Mouse (Mus musculus): ENCODE results near the gene Smpd1.

Smpd1 gene

GRCm38 (mm10) chr7:105562317-105562716 lies 8.2 kb downstream of the Smpd1 start:
- no peak for DNase-seq (ENCODE audit: low read depth in 2 of 2, low spot score in 2 of 2)

- no peak for DNase-seq (ENCODE audit: low read depth in 2 of 2, low spot score in 2 of 2)
Measured at GRCm38 (mm10) chr7:105563367-105563766, 9.2 kb downstream of the Smpd1 start.

- no peak for DNase-seq (ENCODE audit: low read depth in 2 of 2, low spot score in 2 of 2)
Measured at GRCm38 (mm10) chr7:105565071-105565836, 11.1 kb downstream of the Smpd1 start.

DNA sequence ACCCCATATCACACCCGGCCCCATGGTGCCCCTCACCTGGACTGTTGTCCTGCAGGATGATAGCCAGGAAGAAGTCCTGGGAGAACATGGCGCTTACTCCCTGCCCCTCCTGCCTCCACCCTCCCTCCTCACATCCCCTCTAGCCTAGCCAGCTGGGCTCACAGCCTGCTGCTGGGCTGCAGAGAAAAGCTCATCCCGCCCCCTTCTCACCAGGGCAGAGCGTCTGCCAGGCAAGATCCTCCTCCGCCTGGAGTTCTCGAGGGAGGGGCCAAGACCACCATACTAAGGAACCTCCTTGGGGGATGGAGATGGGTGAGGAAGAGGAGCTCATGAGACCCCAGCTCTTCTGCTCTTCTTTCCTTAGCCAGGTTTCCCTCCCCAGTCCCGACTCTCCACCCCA lies 14.4 kb downstream of the Smpd1 start:
- no peak for DNase-seq (ENCODE audit: low read depth in 2 of 2, low spot score in 2 of 2)

DNA sequence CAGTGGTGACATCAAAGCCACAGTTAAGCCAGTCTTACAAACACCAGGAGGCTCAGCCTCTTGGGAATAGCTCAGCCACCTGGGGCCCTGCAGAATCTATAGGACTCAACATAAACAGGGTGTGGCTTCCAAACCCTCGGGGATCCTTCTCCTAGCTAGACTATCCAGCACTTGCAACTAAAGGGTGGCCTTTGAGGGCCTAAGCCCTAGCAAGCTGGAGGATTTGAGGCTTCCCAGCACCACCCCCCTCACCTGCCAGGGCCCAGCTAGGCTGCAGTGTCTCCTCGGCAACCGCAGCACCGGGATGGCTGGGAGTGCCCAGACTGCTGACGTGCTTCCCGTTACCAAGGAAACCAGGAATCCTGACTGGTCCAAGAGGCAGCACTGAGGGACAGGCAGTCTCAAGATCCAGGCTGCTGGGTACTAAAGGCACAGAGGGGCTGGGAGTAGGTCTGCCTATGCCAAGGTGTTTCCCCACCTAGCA lies 14.9 kb downstream of the Smpd1 start:
- DNase-seq (ENCODE audit: low read depth in 2 of 2, low spot score in 2 of 2), result no peak

- no peak for DNase-seq (ENCODE audit: low read depth in 2 of 2, low spot score in 2 of 2)
Measured at GRCm38 (mm10) chr7:105569512-105570496, 15.6 kb downstream of the Smpd1 start.

DNA sequence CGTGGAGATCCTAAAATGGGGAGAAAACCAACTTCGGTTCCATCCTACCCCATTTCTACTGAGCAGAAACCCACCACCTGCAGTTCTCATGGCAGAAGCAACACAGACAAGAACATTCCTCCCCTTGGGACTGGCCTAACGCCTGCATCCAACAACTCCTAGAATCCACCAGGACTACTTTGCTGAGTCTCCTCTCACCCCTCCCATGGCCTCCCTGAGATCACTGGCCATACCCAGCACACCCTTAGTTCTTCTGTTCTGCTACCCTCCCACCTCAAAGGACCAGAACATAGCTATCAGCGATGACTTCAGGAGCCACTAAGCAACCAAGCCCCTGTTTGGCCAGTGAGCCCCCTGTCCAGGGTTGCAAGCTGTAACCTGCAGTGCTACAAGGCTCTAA lies 16.6 kb downstream of the Smpd1 start:
- no peak for DNase-seq (ENCODE audit: low read depth in 2 of 2, low spot score in 2 of 2)

DNA sequence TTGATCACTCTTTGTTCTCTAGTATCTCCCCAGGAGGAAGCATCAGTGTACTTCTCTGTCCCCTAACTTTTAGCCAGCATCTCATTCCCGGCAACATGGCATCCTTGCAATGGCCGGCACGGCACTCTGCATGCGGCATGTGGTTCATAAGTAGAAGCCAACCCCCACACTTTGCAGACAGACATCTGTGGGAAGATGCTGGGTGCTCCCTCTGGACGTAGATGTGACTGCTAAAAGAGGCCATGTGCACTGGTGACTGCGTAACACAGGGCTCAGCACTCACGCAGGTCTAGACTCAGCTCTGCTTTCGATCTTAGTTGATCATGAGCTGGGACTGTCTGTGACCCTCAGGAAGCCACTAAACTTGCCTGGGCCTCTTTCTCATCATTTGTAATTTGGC lies 18.8 kb downstream of the Smpd1 start:
- DNase-seq (ENCODE audit: low read depth in 2 of 2, low spot score in 2 of 2), result no peak

DNA sequence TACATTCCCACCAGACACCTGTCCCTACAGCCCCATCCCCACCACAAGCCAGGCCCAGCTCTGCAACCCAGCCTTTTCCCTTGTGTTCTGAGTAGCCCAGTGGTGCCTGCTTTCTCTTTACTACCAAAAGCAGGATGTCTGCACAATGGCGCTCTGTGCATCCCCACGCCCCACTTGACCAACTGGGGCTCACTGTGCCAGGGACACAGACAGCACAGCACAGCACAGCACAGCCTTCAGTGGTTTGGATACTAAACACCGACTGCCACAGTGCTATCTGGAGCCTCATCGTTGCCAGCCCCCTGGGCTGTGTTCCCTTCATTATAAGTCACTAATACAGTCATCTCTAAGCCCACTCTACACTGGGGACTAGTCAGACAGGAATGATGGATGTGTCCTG lies 20.4 kb downstream of the Smpd1 start:
- DNase-seq (ENCODE audit: low read depth in 2 of 2, low spot score in 2 of 2), result no peak

GRCm38 (mm10) chr7:105576166-105576748 lies 22.1 kb downstream of the Smpd1 start:
- no peak for DNase-seq (ENCODE audit: low read depth in 2 of 2, low spot score in 2 of 2)

GRCm38 (mm10) chr7:105577377-105577871 lies 23.3 kb downstream of the Smpd1 start:
- no peak for DNase-seq (ENCODE audit: low read depth in 2 of 2, low spot score in 2 of 2)

GRCm38 (mm10) chr7:105578481-105578880 lies 24.3 kb downstream of the Smpd1 start:
- no peak for DNase-seq (ENCODE audit: low read depth in 2 of 2, low spot score in 2 of 2)

DNA sequence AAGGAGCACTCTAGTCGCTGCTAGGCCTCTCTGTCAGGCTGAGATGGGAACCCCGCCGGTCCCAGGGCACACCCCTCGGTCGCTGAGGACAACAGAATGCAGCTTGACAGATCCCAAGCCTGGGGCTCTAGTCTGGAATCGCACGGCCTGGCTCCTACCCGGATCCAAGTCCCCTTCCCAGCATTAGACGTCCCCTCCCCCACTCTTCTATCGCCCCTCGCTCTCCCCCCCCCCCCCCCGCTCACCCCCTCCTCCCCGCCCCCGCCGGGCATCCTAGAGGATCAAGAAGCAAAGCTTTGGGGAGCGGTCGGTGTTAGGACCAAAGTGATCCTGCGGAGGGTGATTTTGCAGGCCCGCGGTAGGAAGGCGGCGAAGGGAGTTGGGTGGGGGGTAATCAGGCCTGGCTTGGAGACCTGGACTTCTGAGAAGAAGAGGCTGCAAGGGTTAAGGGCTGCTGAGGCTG lies 26.5 kb downstream of the Smpd1 start:
- DNase-seq (ENCODE audit: low read depth in 2 of 2, low spot score in 2 of 2), result no peak

DNA sequence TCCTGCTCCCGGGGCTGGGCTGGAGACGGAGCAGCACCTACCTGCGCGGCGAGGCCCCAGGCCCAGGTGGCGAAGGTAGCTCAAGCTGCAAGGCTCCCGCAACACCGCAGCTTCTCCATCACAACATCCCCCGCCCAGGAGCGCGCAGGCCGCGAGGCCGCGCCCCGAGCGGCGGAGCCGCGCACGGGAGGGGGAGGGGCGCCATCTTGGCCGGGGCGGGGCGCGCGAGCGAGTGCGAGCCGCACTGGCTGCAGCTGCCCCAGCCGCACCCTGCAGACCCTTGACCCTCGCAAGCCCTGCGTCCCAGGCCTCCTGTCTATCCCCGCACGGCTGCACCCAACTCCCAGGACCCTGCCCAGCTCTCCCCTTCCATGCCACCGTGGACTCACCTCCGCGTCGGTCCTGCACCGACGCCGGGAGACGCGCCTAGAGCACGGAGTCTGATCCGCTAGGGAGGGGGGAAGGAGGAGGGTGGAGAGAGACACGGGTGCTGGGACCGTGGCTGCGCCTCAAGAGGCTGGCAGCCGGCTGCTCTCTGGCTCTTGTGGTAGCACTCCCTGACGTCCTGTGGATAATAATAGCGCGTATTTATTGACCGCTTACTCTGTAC lies 27.0 kb downstream of the Smpd1 start, which contains the start of gene Apbb1:
TSS of gene Apbb1 (minus strand) at position 560 of the 610 bp plus-strand sequence.
- DNase-seq (ENCODE audit: low read depth in 2 of 2, low spot score in 2 of 2), result peak in 1 of 2 experiments; percentile 4

GRCm38 (mm10) chr7:105581959-105582358 lies 27.8 kb downstream of the Smpd1 start:
- no peak for DNase-seq (ENCODE audit: low read depth in 2 of 2, low spot score in 2 of 2)

DNA sequence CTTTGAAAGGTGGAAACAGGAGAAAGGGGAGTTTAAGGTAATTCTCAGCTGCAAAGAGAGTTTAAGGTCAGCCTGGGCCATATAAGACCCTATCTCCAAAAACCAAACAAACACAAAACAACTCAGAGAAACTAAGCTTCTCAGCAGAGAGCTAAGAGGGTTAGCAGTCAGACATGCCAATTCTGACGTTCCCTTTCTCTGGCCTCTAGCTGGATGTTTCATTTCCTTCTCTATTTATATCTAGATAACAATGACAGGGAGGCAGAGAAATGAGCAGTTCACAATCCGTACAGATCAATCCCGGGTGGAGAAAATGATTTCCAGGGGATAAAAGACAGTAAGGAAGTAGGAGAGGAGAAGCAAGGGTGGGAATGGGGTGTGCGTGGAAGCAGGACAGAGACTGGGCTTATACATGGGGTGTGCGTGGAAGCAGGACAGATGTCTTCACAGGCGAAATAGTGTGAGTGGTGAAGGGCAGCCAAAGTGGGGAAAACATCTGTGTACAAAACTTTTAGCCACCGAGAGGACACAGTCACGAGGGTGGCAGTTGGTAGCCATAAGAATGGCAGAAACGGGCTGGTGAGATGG lies 34.3 kb downstream of the Smpd1 start:
- DNase-seq (ENCODE audit: low read depth in 2 of 2, low spot score in 2 of 2), result no peak

DNA sequence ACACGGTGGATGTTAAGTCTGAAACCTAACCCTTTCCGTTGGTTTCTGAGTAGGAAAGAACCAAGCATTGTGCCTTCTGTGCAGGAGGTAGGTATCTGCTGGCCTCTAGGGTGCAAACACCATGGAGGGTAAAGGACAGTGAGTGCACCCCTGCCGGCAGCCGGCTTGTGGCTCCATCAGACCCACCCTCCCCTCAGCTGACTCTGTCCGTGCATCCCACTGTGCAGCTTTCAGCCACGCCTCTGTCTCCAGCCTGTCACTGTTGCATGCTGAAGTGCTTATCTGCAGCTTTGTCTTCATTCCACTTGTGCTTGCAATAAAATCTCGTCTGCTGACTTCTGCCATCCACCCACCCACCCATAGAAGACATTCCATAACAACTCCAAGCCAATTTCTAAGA lies 35.9 kb downstream of the Smpd1 start:
- DNase-seq (ENCODE audit: low read depth in 2 of 2, low spot score in 2 of 2), result no peak

DNA sequence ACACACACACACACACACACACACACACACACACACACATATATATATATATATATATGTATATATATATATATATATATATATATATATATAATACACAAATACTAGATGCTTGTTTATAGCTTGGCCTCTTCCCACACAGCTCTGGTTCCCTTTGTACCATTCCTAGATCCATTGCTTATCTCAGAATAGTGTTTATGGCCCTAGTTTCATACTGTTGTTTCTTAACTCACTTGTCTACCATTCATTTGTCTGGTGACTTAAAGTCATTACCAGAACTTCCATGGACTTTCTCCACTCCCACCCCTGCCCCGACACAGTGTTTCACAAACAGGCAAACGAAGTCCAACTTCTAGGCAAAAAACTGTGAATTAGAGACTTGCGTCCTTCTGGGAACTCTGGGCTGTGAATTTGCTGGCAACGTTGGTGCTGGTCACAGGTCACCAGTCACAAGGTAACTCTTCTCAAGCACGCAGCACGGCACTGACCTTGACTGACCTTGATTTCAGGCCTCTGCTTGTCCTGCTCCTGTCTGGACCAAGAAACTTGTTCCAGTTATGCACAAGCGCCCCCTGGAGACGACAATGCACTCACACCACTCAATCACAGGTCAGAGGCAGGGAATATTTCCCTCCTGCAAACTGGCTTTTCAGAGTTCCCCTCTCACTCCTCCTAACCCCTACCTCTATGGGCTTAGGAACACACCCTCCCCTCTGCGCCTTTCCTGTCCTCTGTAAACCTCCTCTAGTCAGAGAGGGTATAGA lies 48.9 kb downstream of the Smpd1 start:
- DNase-seq (ENCODE audit: low read depth in 2 of 2, low spot score in 2 of 2), result peak; percentile 21 to 26
